Mouse (Mus musculus): ENCODE measurements around the gene Megf11. TPM values are rescaled to one million over a fixed set of nuclear protein-coding genes. Genes with fewer than 3 reads are reported as not detected.

Gene Megf11
- total RNA-seq, 2 experiments from 2014 or later: 1.2 to 1.6 TPM

GRCm38 (mm10) chr9:64565915-64566314, 180.5 kb downstream of the Megf11 start:
- DNase-seq: no peak

GRCm38 (mm10) chr9:64566376-64566775, 180.9 kb downstream of the Megf11 start:
- DNase-seq: no peak

GRCm38 (mm10) chr9:64567482-64567881, 182.1 kb downstream of the Megf11 start:
- no peak for DNase-seq

GRCm38 (mm10) chr9:64568467-64569260, 183.2 kb downstream of the Megf11 start:
- DNase-seq: no peak

- no peak for DNase-seq
Measured at GRCm38 (mm10) chr9:64570448-64570847, 185.0 kb downstream of the Megf11 start.

GRCm38 (mm10) chr9:64571091-64571490, 185.7 kb downstream of the Megf11 start:
- no peak for DNase-seq

DNA sequence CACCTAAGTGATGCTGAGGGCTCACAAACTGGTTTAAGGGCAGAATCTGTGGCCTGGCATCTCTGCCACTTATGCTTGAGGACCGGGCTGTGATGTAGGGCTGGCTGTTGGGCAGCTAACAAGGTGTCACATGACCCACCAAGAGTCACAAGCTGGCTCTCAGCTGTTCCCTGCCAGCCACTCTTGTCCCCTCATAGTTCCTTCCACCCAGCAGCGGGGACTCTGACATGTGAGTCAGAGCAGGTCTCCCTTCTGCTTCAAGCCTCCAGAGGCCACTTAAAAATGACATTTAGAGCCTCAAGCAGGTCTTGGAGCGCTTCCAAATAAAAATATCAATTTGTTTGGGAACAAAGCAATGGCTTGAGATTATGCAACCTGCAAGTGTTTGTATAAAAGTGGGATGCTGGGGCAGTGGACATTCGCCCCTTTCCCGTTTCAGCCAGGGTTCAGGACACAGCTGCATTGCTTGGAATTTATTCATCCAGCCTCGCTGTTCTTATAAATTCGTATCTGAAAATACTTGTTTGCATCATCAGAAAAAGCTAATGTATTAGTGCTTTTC, 187.3 kb downstream of the Megf11 start:
- DNase-seq: peak; percentile 8 to 13

DNA sequence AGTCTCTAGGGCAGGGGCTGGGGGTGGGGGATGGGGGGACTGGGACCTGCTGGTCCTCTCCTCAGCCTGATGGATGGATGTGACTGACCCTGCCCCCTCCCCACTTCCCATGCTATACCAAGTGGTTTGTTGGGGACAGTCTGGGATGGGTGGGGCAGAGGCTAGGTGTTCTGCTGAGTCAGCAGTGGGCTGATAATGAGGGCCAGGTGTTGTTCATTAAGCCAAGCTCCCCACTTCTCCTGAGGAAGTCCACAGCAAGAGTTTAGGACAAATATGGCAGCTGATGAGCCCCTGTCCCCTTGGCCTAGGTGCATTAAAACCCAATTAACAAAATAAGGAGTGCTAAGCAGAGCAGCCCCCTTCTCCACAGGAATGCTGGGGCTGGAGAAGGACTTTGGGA, 190.2 kb downstream of the Megf11 start:
- DNase-seq: no peak

- DNase-seq: no peak
Measured at GRCm38 (mm10) chr9:64576143-64576878, 190.9 kb downstream of the Megf11 start.

GRCm38 (mm10) chr9:64577156-64577555, 191.7 kb downstream of the Megf11 start:
- DNase-seq: no peak

DNA sequence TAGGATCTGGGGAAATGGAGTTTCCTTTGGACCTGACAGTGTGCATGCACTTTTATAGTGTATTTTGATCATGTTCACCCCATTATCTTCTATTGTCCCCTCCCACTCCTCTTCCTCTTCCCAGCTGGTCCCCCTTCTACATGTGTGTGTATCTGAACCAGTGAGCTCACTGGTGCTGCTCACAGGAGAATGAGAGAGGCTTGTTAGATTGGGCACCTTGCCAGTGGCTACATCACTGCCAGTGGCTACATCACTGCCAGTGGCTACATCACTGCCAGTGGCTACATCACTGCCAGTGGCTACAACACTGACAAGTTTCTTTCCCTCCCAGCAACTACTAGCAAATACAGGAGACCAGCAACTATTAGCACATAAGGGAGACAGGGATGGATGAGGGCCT, 192.6 kb downstream of the Megf11 start:
- no peak for DNase-seq

GRCm38 (mm10) chr9:64579306-64579705, 193.9 kb downstream of the Megf11 start:
- DNase-seq: no peak

DNA sequence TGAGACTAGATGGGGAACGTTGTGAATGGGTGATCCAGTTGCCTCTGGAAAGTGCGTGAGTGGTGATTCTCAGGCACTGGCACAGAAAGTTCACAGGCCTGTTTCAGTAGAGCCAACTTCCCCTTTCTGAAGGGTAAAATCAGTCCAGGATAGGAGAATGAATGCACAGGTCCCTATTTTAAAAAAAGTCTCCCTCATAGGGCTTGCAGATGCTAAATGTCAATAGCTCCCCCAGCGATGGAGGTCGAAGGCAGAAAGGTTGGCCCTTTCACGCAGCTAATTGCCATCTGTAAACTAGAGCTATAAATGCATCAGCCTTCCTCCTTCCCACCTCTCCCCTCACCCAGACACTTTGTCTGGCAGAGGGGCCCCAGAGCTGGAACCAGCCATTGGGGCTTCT, 200.9 kb downstream of the Megf11 start:
- DNase-seq: no peak

DNA sequence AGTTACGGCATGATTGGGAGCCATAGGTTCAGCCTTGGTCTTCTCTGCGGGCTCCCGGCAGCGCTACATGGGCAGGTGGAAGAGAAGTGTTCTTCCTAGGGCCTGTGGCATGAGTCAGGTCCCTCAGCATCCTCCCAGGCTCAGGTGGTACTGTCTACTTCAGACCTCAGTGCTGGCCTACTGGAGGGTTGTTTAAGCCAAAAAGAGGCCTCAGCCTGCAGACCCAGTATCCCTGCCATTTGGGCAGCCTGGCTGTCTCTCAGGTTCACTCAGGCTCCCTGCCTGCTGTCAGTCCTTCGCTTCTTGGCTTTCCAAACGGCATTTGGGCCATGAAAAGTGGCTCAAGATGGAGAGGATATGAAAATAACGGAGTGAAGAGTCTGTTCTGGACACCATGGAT, 202.6 kb downstream of the Megf11 start:
- no peak for DNase-seq

- peak; percentile 37 to 62 for DNase-seq
Measured at GRCm38 (mm10) chr9:64590634-64591041, 205.2 kb downstream of the Megf11 start.

DNA sequence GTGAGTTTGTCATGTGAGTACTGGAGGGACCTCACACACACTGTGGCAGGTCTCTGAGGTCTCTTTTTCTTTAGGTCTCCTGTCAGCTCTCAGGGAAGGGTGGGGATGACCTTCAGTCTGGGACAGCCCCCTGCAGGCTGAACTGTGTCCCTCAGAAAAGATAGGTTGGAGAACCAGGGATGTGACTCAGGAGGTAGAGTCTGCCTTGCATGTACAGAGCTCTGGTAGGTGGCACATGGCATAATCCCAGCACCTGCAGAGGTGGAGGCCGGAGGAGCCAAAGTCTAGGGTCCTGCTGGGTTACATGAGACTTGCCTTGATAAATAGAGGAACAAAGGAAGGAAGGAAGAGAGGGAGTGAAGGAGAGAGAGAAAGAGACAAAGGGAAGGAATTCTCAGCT, 206.0 kb downstream of the Megf11 start:
- no peak for DNase-seq

GRCm38 (mm10) chr9:64594442-64594841, 209.0 kb downstream of the Megf11 start:
- DNase-seq: peak; percentile 26 to 29

DNA sequence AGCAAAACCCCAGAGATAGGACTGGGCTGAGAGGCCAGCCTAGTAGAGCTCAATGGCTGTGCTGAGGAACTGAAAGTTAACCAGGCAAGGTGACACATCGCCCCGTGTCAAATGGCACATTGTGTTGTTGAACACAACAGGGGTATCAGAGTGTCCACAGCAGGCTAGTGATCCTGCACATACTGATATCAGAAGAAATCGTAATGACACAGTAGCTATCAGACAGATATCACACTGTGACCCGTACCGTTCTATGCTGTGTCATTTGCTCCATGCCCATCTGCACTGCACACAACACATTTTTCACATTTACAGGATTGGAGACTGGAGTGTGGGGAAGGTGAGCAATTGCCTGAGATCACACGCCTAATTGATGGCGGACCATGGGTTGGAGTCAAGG, 213.0 kb downstream of the Megf11 start:
- no peak for DNase-seq

DNA sequence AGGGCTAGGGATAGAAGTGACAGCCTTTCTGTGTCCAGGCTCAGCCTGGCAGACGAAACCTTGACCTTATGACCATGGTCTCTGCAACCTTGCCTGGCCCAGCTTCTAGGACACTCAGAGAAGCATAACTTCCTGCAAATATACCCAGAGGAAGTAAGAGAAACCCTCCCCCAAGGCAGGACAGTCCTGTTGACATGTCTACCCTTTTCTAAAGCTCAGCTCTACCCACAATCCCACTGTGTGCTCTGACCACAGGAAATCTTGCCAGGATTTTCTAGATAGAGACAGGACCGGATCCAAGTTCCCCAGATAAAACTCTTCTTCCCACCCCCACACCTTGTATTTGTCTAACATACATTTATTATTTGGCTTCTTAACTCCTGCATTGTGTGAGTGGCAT, 215.3 kb downstream of the Megf11 start:
- DNase-seq: no peak

DNA sequence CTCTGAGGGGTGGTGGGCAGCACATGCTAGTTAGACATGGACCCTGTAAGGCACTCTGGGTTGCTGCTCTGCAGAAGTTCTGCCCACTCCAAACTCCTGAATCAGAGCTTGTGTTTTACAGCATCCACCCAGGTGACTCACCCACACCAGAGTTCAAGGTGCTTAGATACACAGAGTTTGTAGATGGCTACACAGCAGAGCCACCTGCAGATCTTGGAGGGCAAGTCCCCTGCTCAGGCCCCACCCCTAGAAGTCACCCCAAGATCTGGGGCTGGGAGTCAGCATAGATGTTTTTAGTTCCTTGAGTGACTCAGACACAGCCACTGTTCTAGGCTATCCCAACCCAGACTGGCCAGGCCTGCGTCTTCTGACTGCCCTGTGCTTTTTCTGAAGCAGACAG, 217.5 kb downstream of the Megf11 start:
- DNase-seq: no peak

- DNase-seq: no peak
Measured at GRCm38 (mm10) chr9:64604217-64604711, 218.8 kb downstream of the Megf11 start.

GRCm38 (mm10) chr9:64605077-64605714, 219.8 kb downstream of the Megf11 start:
- no peak for DNase-seq
